Mouse (Mus musculus) embryonic facial prominence, embryonic 11.5 days (tissue): ENCODE results near the gene Mprip. TPM values are rescaled to one million over a fixed set of nuclear protein-coding genes. Genes with fewer than 3 reads are reported as not detected.
"Not testable (repeated sequence)": the region's sequence is repeated elsewhere in the genome, so short reads cannot be mapped to it uniquely, and the experiment has no call there.

Experiments used
- ATAC-seq: fragments of 200-750 bp; cut with Nextera tagmentation; replicated peaks from 2 replicates; pipeline ENCODE4 v1.8.0; 2017; ENCODE audit warnings: low read depth; ENCODE audit not compliant: insufficient number of reproducible peaks, low FRiP score, low TSS enrichment
- DNase-seq: peaks from one replicate; pipeline ENCODE4 v3.0.0-alpha.2; 2015; ENCODE audit warnings: low spot score
- H3K27ac ChIP-seq: fragments of 300-500 bp; sonication (generic); replicated peaks from 2 replicates; pipeline ENCODE4 v1.5.1; 2014; ENCODE audit warnings: mild to moderate bottlenecking, low read depth, low read length, control low read depth
- H3K27me3 ChIP-seq: fragments of 300-500 bp; sonication (generic); 2 replicates; pipeline ENCODE4 v1.6.1; 2014; ENCODE audit warnings: mild to moderate bottlenecking, low read length, moderate library complexity, mixed read lengths; ENCODE audit not compliant: control insufficient read depth, insufficient read depth
- H3K36me3 ChIP-seq: fragments of 300-500 bp; sonication (generic); replicated peaks from 2 replicates; pipeline ENCODE4 v1.6.1; 2014; ENCODE audit warnings: low read depth, mild to moderate bottlenecking, low read length, moderate library complexity, mixed read lengths; ENCODE audit not compliant: control insufficient read depth, insufficient read depth
- H3K4me1 ChIP-seq: fragments of 300-500 bp; sonication (generic); 2 replicates; pipeline ENCODE4 v1.6.1; 2014; ENCODE audit warnings: low read length, mixed read lengths; ENCODE audit not compliant: control insufficient read depth, insufficient read depth
- H3K4me2 ChIP-seq: fragments of 300-500 bp; sonication (generic); 2 replicates; pipeline ENCODE4 v1.6.1; 2014; ENCODE audit warnings: low read depth, mild to moderate bottlenecking, control low read depth, low read length, moderate library complexity
- H3K4me3 ChIP-seq: fragments of 300-500 bp; sonication (generic); 2 replicates; pipeline ENCODE4 v1.5.1; 2014; ENCODE audit warnings: low read depth, low read length, control low read depth
- H3K9ac ChIP-seq: fragments of 300-500 bp; sonication (generic); replicated peaks from 2 replicates; pipeline ENCODE4 v1.6.1; 2014; ENCODE audit warnings: mild to moderate bottlenecking, control low read depth, low read length
- H3K9me3 ChIP-seq: fragments of 300-500 bp; sonication (generic); replicated peaks from 2 replicates; pipeline ENCODE4 v1.6.1; 2016; ENCODE audit warnings: mild to moderate bottlenecking, low read length, inconsistent platforms, mixed read lengths; ENCODE audit not compliant: control insufficient read depth
- WGBS: fragments of 180-500 bp; shearing (Covaris S2); extraction: QIAGEN DNeasy Blood & Tissue Kit; methylation state at CpG from one replicate; pipeline ENCODE4 v1.1.7; 2014; 5-methylcytosine and 5-hydroxymethylcytosine counted together
- polyA plus RNA-seq: library from polyadenylated mRNA; unstranded; fragments of >200 nt; fragmentation: Nextera tagmentation; extraction: Ambion mirVana; gene quantifications from 2 replicates; pipeline ENCODE4 v1.2.1, GENCODE M21; 2014

The Mprip gene
- polyA plus RNA-seq, 1 experiment from 2014 or later: 64.8 TPM

GRCm38 (mm10) chr11:59674013-59674412, 12.9 kb downstream of the Mprip start:
- no peak for ATAC-seq
- DNase-seq: peak; percentile 29

GRCm38 (mm10) chr11:59674746-59675145, 13.6 kb downstream of the Mprip start:
- not testable (repeated sequence) for H3K4me2 ChIP-seq, H3K27ac ChIP-seq, H3K9me3 ChIP-seq, H3K36me3 ChIP-seq, DNase-seq, H3K9ac ChIP-seq, H3K4me1 ChIP-seq, ATAC-seq, H3K4me3 ChIP-seq, H3K27me3 ChIP-seq
- 96% methylated on average over 8 of the region's 8 CpGs for WGBS

More at GRCm38 (mm10) chr11:59674013-59674412, 12.9 kb downstream of the Mprip start:
- Histone ChIP-seq H3K36me3 (no peaks in the 10 kb centered on the region), H3K4me1 (no peaks in the 10 kb centered on the region), H3K27me3 (no peaks in the 10 kb centered on the region), H3K9ac (no peak overlapping the region), H3K4me3 (no peak overlapping the region), H3K4me2 (no peak overlapping the region), H3K27ac (no peak overlapping the region), H3K9me3 (no peaks in the 10 kb centered on the region)
- WGBS: 61% methylated on average over 3 of the region's 3 CpGs

- H3K9me3 ChIP-seq: no peaks in the 10 kb centered on the region
- no peak overlapping the region for H3K27ac ChIP-seq
- H3K36me3 ChIP-seq: no peaks in the 10 kb centered on the region
- no peak overlapping the region for H3K9ac ChIP-seq
- H3K4me3 ChIP-seq: no peak overlapping the region
- H3K27me3 ChIP-seq: no peaks in the 10 kb centered on the region
- DNase-seq (no peak), ATAC-seq (no peak)
- H3K4me1 ChIP-seq: no peaks in the 10 kb centered on the region
- H3K4me2 ChIP-seq: no peak overlapping the region
- 94% methylated on average over 2 of the region's 2 CpGs for WGBS
Observed at GRCm38 (mm10) chr11:59677767-59678166, 16.7 kb downstream of the Mprip start.

GRCm38 (mm10) chr11:59678693-59679092, 17.6 kb downstream of the Mprip start:
- Histone ChIP-seq H3K4me2 (no peak overlapping the region), H3K9me3 (no peaks in the 10 kb centered on the region), H3K4me3 (no peak overlapping the region), H3K4me1 (no peaks in the 10 kb centered on the region), H3K27ac (no peak overlapping the region), H3K27me3 (no peaks in the 10 kb centered on the region), H3K36me3 (no peaks in the 10 kb centered on the region), H3K9ac (no peak overlapping the region)
- no peak for ATAC-seq
- 89% methylated on average over 2 of the region's 2 CpGs for WGBS
- no peak for DNase-seq

GRCm38 (mm10) chr11:59680111-59680510, 19.0 kb downstream of the Mprip start:
- no peaks in the 10 kb centered on the region for H3K36me3 ChIP-seq
- H3K4me1 ChIP-seq: no peaks in the 10 kb centered on the region
- no peak overlapping the region for H3K27ac ChIP-seq
- 96% methylated on average over 5 of the region's 5 CpGs for WGBS
- H3K9me3 ChIP-seq: no peaks in the 10 kb centered on the region
- ATAC-seq: no peak
- no peak for DNase-seq
- H3K9ac ChIP-seq: no peak overlapping the region
- no peak overlapping the region for H3K4me2 ChIP-seq
- no peaks in the 10 kb centered on the region for H3K27me3 ChIP-seq
- H3K4me3 ChIP-seq: no peak overlapping the region

- whole genome bisulfite sequencing: 90% methylated on average over 6 of the region's 6 CpGs
- no peaks in the 10 kb centered on the region for H3K36me3 ChIP-seq
- H3K27me3 ChIP-seq: no peaks in the 10 kb centered on the region
- no peak overlapping the region for H3K27ac ChIP-seq
- H3K9me3 ChIP-seq: no peaks in the 10 kb centered on the region
- no peak overlapping the region for H3K9ac ChIP-seq
- no peaks in the 10 kb centered on the region for H3K4me1 ChIP-seq
- ATAC-seq (no peak), DNase-seq (no peak)
- no peak overlapping the region for H3K4me2 ChIP-seq
- no peak overlapping the region for H3K4me3 ChIP-seq
Observed at GRCm38 (mm10) chr11:59684956-59685355, 23.9 kb downstream of the Mprip start.

GRCm38 (mm10) chr11:59694533-59694932, 33.4 kb downstream of the Mprip start:
- Histone ChIP-seq H3K9ac (no peak overlapping the region), H3K4me3 (no peak overlapping the region)

GRCm38 (mm10) chr11:59695550-59695949, 34.4 kb downstream of the Mprip start:
- Histone ChIP-seq H3K4me2 (no peak overlapping the region), H3K4me3 (no peak overlapping the region), H3K9ac (no peak overlapping the region), H3K4me1 (no peaks in the 10 kb centered on the region), H3K9me3 (no peaks in the 10 kb centered on the region), H3K27ac (no peak overlapping the region), H3K27me3 (no peaks in the 10 kb centered on the region), H3K36me3 (no peaks in the 10 kb centered on the region; the same call in 1 of the 2 replicates)
- no peak for DNase-seq
- ATAC-seq: no peak

More at GRCm38 (mm10) chr11:59694533-59694932, 33.4 kb downstream of the Mprip start:
- Histone ChIP-seq H3K4me1 (no peaks in the 10 kb centered on the region), H3K9me3 (no peaks in the 10 kb centered on the region), H3K27me3 (no peaks in the 10 kb centered on the region), H3K27ac (no peak overlapping the region), H3K4me2 (no peak overlapping the region), H3K36me3 (no peaks in the 10 kb centered on the region; the same call in 1 of the 2 replicates)
- ATAC-seq (no peak), DNase-seq (no peak)
- WGBS: 95% methylated on average over 1 of the region's 1 CpGs
